Mouse (Mus musculus): ENCODE data around the gene Kcna3. TPM values are rescaled to one million over a fixed set of nuclear protein-coding genes. Genes with fewer than 3 reads are reported as not detected.

Gene Kcna3
- polyA plus RNA-seq, 1 experiment: 0.31 TPM

DNA sequence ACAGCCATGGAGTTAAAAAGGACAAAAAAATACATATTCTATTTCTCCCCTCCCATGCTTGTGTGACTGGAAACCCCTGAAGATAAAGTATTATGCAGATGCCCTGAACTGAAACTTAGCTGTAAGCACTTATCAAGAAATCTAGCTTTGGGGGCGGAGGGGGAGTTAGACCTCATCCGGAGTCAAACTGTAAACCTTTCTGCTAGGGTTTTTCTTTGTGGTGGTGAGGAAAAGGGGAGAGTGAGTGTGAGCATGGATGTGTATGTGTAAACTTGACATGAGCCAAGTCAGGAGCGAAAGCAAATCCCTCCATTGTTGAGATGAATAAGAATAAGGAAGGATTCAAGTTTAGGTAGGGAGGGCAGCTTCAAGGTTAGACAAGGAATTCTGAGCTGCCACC lies 44.8 kb downstream of the Kcna3 start:
- TF ChIP-seq CTCF (IDR thresholded peaks at IDR 0.05; ENCODE audit: control insufficient read depth, insufficient read depth, insufficient replicate concordance, low read depth, low read length): no peak
- no peak for TF ChIP-seq POLR2A (IDR thresholded peaks at IDR 0.05; ENCODE audit: control insufficient read depth, low read depth, low read length)
- Histone ChIP-seq H3K27me3 (ENCODE audit: control insufficient read depth, insufficient read depth, low read length) (no peaks in the 10 kb centered on the region), H3K4me3 (ENCODE audit: control insufficient read depth, low read depth, low read length) (no peak overlapping the region), H3K27ac (ENCODE audit: control insufficient read depth, insufficient read depth, low read depth, low read length) (no peak overlapping the region), H3K36me3 (ENCODE audit: control insufficient read depth, insufficient read depth, low read length) (no peaks in the 10 kb centered on the region), H3K4me1 (ENCODE audit: control insufficient read depth, insufficient read depth, low read length) (no peaks in the 10 kb centered on the region)

- H3K36me3 ChIP-seq (ENCODE audit: control insufficient read depth, insufficient read depth, low read length): no peaks in the 10 kb centered on the region
- H3K4me3 ChIP-seq (ENCODE audit: control insufficient read depth, low read depth, low read length): no peak overlapping the region
- H3K27ac ChIP-seq (ENCODE audit: control insufficient read depth, insufficient read depth, low read depth, low read length): no peak overlapping the region
- TF ChIP-seq POLR2A (IDR thresholded peaks at IDR 0.05; ENCODE audit: control insufficient read depth, low read depth, low read length): no peak
- no peak for TF ChIP-seq CTCF (IDR thresholded peaks at IDR 0.05; ENCODE audit: control insufficient read depth, insufficient read depth, insufficient replicate concordance, low read depth, low read length)
- H3K4me1 ChIP-seq (ENCODE audit: control insufficient read depth, insufficient read depth, low read length): no peaks in the 10 kb centered on the region
- H3K27me3 ChIP-seq (ENCODE audit: control insufficient read depth, insufficient read depth, low read length): no peaks in the 10 kb centered on the region
Observed at GRCm38 (mm10) chr3:107081227-107081626, 45.3 kb downstream of the Kcna3 start.

DNA sequence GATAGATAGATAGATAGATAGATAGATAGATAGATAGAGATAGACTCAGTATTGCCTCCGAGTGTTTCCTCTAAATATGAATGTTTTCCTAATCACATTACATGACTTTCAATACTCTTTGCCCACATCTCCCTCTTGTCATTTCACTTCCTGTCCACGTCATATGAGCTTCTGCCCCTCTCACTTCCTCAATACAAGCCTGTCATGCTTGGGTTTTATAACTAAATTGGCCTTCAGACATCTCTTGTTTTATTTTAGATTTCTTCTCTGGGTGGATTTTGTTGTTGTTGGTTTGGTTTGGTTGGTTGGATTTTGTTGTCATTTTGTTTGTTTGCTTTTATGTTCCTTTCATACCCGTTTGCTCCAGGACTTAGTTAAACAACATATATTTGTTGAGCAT lies 48.6 kb downstream of the Kcna3 start:
- H3K36me3 ChIP-seq (ENCODE audit: control insufficient read depth, insufficient read depth, low read length): no peaks in the 10 kb centered on the region
- TF ChIP-seq POLR2A (IDR thresholded peaks at IDR 0.05; ENCODE audit: control insufficient read depth, low read depth, low read length): no peak
- no peak for TF ChIP-seq CTCF (IDR thresholded peaks at IDR 0.05; ENCODE audit: control insufficient read depth, insufficient read depth, insufficient replicate concordance, low read depth, low read length)
- H3K4me3 ChIP-seq (ENCODE audit: control insufficient read depth, low read depth, low read length): no peak overlapping the region
- no peak overlapping the region for H3K27ac ChIP-seq (ENCODE audit: control insufficient read depth, insufficient read depth, low read depth, low read length)
- no peaks in the 10 kb centered on the region for H3K4me1 ChIP-seq (ENCODE audit: control insufficient read depth, insufficient read depth, low read length)
- no peaks in the 10 kb centered on the region for H3K27me3 ChIP-seq (ENCODE audit: control insufficient read depth, insufficient read depth, low read length)

DNA sequence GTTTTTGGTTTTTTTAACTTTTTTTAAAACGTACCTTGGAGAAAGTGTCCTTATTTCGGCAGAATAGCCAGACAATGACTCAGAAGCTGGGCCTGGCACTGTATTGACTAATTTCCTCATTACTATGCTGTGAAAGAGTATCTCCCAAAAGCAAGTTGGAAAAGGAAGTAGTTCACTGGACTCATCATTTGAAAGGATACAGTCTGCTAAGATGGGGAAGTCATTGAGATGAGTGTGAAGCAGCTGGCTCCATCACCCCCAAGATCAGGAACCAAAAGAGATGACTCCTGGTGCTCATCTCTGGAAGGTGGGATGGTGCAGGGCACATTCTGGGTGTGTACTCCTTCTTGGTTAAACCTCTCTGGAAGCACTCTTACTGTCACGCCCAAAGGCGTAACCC lies 51.4 kb downstream of the Kcna3 start:
- Histone ChIP-seq H3K4me1 (ENCODE audit: control insufficient read depth, insufficient read depth, low read length) (no peaks in the 10 kb centered on the region), H3K36me3 (ENCODE audit: control insufficient read depth, insufficient read depth, low read length) (no peaks in the 10 kb centered on the region), H3K4me3 (ENCODE audit: control insufficient read depth, low read depth, low read length) (no peak overlapping the region), H3K27me3 (ENCODE audit: control insufficient read depth, insufficient read depth, low read length) (no peaks in the 10 kb centered on the region), H3K27ac (ENCODE audit: control insufficient read depth, insufficient read depth, low read depth, low read length) (no peak overlapping the region)
- no peak for TF ChIP-seq POLR2A (IDR thresholded peaks at IDR 0.05; ENCODE audit: control insufficient read depth, low read depth, low read length)
- no peak for TF ChIP-seq CTCF (IDR thresholded peaks at IDR 0.05; ENCODE audit: control insufficient read depth, insufficient read depth, insufficient replicate concordance, low read depth, low read length)

Other genes starting within 250 kb of the Kcna3 start
- gene Cd53, start 246.0 kb upstream of the Kcna3 start, polyA plus RNA-seq (2012; rRNA removed): 0.60 and 0.63 TPM in 2 replicates
- gene Olfr266, start 209.9 kb upstream of the Kcna3 start, polyA plus RNA-seq (2012; rRNA removed): not detected in 2 replicates
- gene Kcna2, start 65.0 kb downstream of the Kcna3 start, polyA plus RNA-seq (2012; rRNA removed): 0.07 TPM in 1 of 2 replicates, not detected in the other
- 0.05 and 0.09 TPM in 2 replicates for gene Kcna10, start 146.9 kb downstream of the Kcna3 start, polyA plus RNA-seq (2012; rRNA removed)
- not detected in 2 replicates for gene Cym, start 185.6 kb downstream of the Kcna3 start, polyA plus RNA-seq (2012; rRNA removed)
- gene A630076J17Rik, start 194.4 kb downstream of the Kcna3 start, polyA plus RNA-seq (2012; rRNA removed): not detected in 2 replicates
- not detected in 2 replicates for gene Prok1, start 203.5 kb downstream of the Kcna3 start, polyA plus RNA-seq (2012; rRNA removed)
- gene Lamtor5, start 242.7 kb downstream of the Kcna3 start, polyA plus RNA-seq (2012; rRNA removed): 73.5 and 76.0 TPM in 2 replicates